Mouse (Mus musculus): Measurements from ENCODE around the gene Stxbp1.

The Stxbp1 gene

GRCm38 (mm10) chr2:32788581-32788980, 58.5 kb downstream of the Stxbp1 start:
- DNase-seq (ENCODE audit: low spot score): no peak

DNA sequence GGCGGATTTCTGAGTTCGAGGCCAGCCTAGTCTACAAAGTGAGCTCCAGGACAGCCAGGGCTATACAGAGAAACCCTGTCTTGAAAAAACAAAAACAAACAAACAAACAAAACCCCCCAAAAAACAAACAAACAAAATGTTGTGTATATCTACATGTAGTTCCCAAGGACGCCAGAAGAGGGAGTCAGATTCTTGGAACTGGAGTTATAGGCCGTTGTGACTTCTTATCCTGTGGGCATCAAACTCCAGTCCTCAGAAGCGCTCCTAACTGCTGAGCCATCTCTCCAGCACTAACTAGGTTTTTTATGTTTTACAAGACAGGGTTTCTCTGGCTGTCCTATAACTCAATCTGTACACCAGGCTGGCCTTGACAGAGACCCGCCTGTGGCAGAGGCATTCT, 59.9 kb downstream of the Stxbp1 start:
- no peak for DNase-seq (ENCODE audit: low spot score)

DNA sequence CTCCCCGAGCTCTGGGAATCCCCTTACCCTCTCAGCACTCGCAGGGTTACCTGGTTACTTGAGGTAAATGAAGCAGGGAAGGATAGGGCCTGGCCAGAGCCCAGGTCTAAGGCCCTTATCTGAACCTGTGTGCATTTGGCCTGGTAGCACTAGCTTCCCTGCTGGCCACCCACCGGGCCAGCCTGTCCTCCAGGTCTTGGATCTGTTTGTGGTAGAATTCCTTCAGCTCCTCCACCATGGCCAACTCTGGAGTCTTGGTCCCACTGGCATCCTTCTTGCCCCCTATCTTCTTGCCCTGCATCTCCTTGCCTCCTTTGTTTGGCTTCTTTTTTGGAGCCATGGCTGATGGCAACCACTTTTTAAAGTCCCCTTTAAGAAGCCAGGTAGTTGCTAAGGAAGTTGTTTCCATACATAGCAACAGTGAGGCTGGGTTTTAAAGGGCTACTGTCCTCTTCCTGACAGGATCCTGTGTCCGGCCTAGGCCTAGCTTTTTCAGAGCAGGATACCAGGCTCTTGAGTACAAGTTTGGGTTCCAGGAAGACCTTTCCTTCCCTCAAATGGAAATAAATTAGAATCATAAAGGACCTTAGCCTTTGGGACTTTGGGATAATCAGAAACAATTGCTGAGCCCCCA, 62.9 kb downstream of the Stxbp1 start, which contains the start of gene Cfap157:
Gene Cfap157 (minus strand): TSS at position 381 of the 634 bp plus-strand sequence.
- DNase-seq (ENCODE audit: low spot score): no peak

DNA sequence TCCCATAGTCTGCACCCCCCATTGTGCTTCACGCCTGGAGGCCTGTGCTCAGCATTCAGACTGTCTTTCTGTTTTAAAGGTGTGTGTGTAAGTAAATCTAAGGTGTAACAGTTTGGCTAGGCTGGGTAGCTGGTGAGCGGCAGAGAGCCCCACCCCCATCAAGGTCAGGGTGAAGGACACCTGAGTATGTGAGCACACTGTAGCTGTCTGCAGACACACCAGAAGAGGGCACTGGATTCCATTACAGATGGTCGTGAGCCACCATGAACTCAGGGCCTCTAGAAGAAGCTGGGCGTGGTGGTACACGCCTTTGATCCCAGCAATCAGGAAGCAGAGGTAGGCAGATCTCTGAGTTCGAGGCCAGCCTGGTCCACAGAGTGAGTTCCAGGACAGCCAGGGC, 65.3 kb downstream of the Stxbp1 start:
- no peak for DNase-seq (ENCODE audit: low spot score)

- DNase-seq (ENCODE audit: low spot score): no peak
These were observed 67.3 kb downstream of the Stxbp1 start for GRCm38 (mm10) chr2:32779714-32780113.

DNA sequence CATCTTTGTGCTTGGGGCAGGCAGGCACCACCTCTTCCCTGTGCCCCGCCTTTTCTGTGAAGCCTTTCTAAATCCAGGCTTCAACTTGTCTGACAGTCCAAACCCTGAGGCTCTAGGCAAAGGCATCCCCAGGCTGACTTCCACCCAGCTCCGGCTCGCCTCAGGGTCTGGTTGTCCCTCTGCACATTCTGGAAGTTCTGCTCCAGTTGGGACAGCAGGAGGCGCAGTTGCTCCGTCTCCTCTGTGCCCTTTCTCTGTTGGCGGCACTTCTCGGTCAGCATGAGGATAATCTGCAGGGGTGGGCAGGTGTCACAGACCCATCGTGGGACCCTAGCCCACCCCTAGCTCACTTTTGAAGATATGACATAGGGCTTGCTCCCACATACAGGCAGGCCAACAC, 67.9 kb downstream of the Stxbp1 start:
- peak; percentile 24 for DNase-seq (ENCODE audit: low spot score)

GRCm38 (mm10) chr2:32778081-32778480, 69.0 kb downstream of the Stxbp1 start:
- peak; percentile 32 for DNase-seq (ENCODE audit: low spot score)

DNA sequence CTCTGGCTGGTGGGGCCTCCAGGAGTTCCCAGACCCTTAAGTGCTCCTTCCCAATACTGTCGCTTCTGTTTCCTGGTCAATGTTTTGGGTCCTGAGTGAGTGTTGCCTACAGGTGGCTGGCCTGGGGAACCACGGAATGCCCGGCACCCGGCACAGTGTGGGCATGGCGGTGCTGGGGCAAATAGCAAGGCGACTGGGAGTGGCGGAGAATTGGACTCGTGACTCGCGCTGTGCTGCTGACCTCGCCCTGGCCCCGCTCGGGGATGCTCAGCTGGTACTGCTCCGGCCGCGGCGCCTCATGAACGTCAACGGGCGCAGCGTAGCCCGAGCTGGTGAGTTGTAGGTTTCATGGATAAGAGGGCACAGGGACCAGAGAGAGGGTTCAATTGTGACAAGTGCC, 70.9 kb downstream of the Stxbp1 start:
- DNase-seq (ENCODE audit: low spot score): no peak

GRCm38 (mm10) chr2:32775359-32776074, 71.5 kb downstream of the Stxbp1 start, which contains the start of the genes Ttc16 and Ptrh1:
Gene Ttc16, minus strand, starts transcription at chr2:32775633.
Gene Ptrh1, plus strand, starts transcription at chr2:32775786.
- DNase-seq (ENCODE audit: low spot score): peak; percentile 96

DNA sequence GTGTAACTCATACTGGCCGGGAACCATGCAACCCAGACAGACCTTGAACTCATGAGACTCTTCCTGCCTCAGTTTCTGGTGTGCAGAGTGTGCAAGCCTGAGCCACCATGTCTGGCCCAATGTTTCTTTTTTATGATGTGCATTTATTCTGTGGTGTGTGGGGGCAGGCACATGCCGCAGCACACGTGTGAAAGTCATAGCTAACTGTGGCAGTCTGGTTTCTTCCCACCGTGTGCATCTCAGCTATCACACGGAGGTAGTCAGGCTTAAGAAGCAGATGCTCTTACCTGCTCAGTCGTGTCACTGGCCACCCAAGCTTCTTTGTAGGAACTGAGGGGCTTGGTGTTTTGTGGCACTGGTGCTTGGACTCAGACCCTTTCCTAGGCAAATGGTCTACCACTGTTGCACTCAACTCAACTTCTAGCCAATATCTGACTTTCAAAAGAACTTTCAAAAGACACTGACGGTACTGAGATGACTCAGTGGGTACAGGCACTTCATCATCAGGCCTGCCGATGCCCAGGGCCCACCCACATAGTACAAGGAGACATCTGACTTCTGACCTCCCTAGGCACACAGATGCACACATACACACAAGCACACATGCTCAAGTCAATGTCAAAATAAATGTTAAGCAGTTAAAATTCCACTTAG, 74.3 kb downstream of the Stxbp1 start:
- DNase-seq (ENCODE audit: low spot score): no peak

- no peak for DNase-seq (ENCODE audit: low spot score)
These were observed 75.2 kb downstream of the Stxbp1 start for GRCm38 (mm10) chr2:32771886-32772285.

DNA sequence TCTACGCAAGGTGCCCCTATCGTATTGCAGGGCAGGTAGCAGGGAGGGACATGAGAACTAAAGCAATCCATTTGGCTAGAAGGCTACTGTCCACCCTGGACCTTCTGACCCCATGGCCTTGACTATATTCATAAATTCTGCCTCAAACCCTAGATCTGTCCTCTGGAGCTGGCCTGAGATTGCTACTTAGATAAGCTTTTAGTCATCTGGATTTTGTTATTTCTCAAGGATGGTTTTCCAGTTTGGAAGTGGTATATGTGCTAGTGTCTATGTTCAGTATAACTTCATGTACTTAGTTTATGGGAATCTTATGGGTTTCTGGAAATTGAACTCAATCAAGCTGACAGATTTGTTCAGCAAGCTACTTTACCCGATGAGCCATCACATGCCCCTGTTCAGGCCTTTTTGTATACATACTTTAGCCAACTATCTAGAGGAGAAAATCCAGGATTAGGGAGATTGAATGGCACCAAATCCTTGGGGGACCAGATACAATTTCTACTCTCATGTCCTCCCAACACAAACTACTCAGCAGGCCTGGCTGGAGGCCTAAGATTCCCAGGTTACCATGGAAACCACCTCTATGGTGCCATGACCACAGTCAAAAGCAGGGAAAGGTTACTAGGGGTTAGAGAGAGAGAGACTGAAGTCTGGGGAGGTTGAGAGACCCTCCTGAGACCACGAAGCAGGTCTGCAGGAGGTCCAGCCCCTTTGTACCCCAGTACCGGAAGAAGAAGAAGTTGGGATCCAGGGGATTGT, 77.5 kb downstream of the Stxbp1 start:
- no peak for DNase-seq (ENCODE audit: low spot score)

DNA sequence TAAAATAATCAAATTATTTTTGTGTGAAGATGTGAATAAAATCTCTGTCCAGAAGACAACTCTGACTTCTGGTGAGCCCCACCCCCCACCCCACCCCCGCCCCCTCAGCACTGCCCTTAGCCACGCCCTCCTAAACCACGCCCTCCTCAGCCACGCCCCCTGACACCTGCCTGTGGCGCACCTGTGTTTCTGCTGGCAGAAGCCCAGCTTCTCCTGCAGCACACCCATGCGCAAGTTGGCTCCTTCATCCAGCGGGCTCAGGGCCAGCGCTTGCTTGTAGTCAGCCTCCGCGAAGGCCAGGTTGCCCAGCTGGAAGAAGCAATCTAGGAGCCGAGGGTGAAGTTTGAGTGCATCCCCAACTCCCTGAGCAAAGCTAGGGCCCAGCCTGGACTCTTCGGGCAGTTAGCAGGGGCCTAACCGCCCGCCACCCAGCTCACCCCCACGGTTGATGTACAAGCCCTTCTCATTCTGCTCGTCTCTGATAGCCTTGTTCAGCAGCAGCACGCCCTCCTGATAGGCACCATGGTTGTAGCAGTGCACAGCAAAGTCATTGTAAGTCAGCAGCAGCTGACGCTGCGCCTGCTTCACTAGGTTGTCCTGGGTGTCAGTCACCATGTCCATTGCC, 78.3 kb downstream of the Stxbp1 start:
- DNase-seq (ENCODE audit: low spot score): no peak

DNA sequence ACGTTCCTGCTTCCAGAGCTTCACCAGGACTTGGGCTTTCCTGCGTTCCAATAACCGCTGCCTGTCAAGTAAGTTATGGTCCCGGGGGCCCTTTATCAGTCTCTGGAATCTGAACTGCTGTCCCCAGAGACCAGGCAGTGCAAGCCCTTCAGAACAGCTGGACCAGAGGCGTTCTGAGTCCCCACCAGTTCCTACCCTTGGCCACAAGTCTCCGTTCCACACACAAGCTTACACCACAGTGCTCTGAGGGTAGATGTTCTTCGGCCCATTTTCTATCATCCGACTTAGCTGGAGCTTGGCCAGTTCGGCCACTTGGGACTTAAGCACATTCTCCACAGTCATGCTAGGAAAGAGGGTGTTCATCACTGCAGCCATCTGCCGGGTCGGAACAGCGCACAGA, 79.8 kb downstream of the Stxbp1 start:
- no peak for DNase-seq (ENCODE audit: low spot score)

- DNase-seq (ENCODE audit: low spot score): no peak
These were observed 83.7 kb downstream of the Stxbp1 start for GRCm38 (mm10) chr2:32763353-32763752.

GRCm38 (mm10) chr2:32761859-32762258, 85.2 kb downstream of the Stxbp1 start:
- no peak for DNase-seq (ENCODE audit: low spot score)

DNA sequence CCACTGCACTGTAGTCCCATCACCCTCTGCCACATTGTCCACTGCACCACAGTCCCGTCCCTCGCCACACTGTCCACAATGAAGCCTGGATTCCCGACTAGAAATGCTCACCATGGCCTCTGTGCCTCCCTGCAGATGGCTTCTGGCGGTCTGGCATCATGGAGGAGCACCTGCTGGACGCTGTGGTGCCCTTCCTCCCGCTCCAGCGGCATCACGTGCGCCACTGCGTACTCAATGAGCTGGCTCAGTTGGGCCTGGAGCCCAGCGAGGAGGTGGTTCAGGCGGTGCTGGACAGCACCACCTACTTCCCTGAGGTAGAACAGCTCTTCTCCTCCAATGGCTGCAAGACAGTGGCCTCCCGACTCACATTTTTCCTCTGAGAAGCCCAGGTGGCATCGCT, 85.7 kb downstream of the Stxbp1 start:
- no peak for DNase-seq (ENCODE audit: low spot score)

DNA sequence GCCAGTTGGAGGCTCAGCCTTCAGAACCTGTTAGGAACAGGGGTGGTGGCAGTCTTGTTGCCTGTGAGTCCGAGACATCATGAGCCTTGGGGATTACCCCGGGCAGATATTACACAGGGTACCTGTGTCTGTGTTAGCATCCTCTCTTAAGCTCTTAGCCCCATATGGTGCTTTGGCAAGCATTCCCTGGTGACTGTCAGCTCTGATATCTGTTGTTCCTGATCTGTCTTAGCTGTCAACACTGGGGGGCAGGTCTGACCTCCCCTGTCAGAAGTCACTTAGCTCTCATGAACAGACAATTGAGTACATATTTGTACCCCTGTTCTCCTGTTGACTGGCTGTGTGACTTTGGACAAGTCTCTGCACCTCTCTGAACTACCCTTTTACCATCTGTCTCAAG, 88.0 kb downstream of the Stxbp1 start:
- no peak for DNase-seq (ENCODE audit: low spot score)

GRCm38 (mm10) chr2:32758503-32758902, 88.5 kb downstream of the Stxbp1 start:
- DNase-seq (ENCODE audit: low spot score): no peak

DNA sequence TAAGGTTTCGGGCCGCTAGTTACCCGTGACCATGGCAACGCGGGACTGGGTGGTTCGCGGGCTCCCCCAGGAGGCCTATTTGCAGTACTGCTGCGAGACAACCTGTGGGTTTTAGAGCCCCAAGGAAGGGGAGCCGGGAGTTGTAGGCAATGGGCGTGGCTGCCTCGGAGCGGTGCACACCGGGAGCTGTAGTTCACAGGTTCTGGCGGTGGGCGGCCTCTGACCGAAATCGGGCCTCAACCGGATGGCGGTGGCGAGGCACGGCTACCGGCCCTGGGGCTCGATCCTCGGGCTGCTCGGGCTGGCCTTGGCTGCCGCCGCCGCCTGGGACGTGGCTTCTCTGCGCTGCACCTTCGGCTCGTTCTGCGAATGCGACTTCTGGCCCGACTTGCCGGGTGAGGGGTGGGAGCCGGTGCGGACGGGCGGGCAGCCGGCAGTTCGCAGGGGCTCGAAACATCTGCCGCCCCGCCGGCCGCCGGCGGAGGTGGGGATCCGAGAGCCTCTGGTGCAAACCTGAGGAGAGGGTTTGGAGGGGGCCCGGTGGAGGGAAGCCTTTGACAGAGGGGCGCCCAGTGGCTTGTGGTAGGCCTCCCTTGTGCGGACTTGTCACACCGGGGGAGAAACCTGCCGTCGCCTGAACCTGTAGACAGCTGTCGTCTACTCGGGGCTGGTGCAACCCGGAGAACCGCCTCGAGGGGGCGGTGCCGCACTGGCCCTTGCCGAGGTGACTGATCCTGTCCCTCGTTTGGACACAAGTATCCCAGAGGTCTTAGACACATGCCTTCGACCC, 89.8 kb downstream of the Stxbp1 start, which contains the start of gene Tor2a:
Gene Tor2a (plus strand): TSS at position 179 of the 790 bp plus-strand sequence.
- DNase-seq (ENCODE audit: low spot score): peak; percentile 98

- no peak for DNase-seq (ENCODE audit: low spot score)
These were observed 90.4 kb downstream of the Stxbp1 start for GRCm38 (mm10) chr2:32756674-32757055.

Data from T-cell, adult 2 months (primary cell).